Mouse (Mus musculus): Measurements from ENCODE around the gene Ptgfrn.

DNA sequence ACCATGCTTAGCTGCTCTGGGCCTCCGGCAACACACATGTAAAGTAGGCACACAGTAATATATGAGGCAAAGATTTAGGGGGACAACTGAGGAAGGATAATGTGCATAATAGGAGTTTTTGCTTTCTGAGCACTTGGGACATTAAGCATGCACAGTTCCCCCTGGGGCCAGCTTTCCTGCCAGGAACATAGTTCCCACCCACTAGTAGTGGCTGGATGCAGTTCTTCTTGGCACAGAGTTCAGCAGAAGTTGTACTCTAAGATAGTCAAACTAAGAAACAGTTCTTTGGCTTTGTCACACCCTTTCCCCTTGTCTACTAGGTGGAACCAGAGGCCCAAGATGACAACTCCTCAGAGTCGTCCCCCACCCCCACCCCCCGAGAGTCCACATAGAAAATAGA, 12.4 kb upstream of the Ptgfrn start:
- TF ChIP-seq CTCF (conservative IDR thresholded peaks at IDR 0.05; ENCODE audit: low read length): no peak
- TF ChIP-seq NANOG (IDR thresholded peaks at IDR 0.05; ENCODE audit: borderline replicate concordance, low read length): no peak
- no peak for TF ChIP-seq POU5F1 (IDR thresholded peaks at IDR 0.05; ENCODE audit: borderline replicate concordance, low read length)

All from E14TG2a.4 (cell line).